Mouse (Mus musculus) T-helper 17 cell (primary cell): ENCODE data around the gene Slx4ip.

ENCODE experiments used
- in situ Hi-C, 2 experiments: fragments of 300-600 bp; cut with MboI, MseI; formaldehyde crosslinking; loops; 1 replicate in 1 of 2; 2 replicates in 1 of 2; pipeline ENCODE4 v1.15.1; 2025; ENCODE audit warnings: high pct_unique_total_duplicates in 2 of 2

The Slx4ip gene

DNA sequence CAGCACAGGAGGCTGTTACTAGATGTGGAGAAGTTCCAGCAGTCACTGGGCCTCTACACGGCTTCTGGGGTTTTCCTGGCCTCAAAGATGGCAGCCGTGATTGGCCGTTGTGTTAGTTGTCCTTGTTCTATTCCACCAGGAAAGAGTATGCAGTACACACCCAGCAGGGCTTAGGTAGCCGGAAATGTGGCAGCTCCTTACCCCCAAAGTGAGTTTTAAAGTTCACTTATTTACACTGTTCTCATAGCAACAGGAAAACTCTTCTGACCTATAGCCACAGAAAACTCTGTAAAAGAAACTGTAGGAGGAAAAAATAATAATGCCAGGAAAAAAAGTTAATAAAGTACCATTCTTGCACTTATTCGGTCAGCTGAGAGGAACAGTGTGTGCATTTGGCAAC, 55.3 kb downstream of the Slx4ip start:
- in situ Hi-C loops = no loop called here

DNA sequence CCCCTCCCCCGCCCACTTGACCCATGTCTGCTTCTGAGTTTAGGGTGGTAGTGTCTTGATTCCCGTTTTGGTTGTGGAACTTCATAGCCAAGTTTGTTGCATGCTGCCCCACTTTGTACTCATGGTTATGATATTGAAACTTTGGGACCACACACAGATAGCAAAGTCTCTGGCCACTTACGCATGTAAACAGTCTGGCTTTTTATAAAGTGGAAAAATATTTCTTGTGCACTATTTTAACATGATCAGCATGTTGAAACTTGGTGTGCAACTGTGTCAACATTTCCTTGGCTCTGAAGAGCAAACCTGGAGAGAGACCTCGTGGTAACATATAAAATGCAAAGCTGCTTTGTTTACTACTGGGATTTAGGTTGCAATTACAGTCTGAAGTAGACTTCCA, 56.5 kb downstream of the Slx4ip start:
- in situ Hi-C loops = no loop called here

DNA sequence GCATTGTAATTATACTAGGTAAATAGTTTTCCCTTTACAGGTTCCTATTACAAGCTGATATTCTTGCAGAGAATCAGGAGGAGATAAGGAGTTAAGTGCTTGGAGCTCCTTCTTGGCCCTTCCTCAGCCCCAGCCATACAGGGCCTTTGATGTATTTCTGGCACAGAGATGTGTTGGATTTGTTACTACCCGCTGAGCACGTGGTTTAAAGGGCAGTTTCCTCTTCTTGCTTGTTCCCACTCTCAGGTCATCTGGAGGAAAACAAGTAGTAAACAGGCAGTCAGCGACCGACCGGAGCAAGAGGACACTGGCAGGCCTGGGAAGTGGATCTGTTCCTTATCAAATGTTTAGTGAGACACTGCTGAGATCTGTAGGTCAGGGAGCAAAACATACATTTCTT, 56.9 kb downstream of the Slx4ip start:
- in situ Hi-C loops = no loop called here

- in situ Hi-C loops = no loop called here
Measured at GRCm38 (mm10) chr2:136952238-136952637, 61.2 kb downstream of the Slx4ip start.

DNA sequence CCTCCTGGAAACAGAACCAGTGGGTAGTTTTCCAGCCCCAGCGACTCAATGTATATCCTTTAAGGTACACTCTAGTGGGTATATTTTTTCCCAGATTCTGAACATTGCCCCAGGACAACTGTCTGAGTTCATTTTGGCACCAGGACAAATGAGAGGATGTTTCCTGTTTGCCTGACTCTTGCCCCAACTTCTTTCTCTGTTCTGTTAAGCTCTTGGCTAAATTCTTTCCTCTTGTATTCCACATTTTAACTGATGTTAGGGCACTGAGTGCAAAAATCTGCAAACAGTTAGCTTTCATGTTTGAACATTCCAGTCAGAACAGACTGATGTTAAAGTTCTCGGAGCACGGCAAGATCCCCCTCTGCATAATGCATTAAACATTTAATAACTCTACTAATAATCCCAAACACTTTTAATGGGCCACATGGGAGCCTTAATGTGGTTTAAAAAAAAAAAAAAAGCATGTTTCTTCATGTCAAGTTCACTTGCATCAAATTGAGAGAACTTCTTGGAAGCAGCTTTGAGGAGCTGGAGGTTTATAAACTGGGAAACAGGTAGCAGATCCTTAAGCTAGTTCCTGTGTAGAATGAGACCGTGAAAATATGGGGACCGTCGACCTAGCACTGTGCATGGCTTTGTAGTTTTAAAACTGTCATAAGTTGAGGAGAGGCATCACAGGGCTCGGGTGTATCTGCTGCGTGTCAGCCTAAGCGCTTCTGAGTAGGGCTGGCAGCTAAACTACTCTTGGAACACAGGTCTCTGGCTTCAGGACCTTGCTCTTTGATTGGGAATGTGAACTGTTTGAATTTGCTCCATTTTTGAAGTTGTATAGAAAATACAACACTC, 64.9 kb downstream of the Slx4ip start:
- in situ Hi-C loops = no loop called here

- in situ Hi-C loops = no loop called here
Measured at GRCm38 (mm10) chr2:136958697-136959096, 67.7 kb downstream of the Slx4ip start.

DNA sequence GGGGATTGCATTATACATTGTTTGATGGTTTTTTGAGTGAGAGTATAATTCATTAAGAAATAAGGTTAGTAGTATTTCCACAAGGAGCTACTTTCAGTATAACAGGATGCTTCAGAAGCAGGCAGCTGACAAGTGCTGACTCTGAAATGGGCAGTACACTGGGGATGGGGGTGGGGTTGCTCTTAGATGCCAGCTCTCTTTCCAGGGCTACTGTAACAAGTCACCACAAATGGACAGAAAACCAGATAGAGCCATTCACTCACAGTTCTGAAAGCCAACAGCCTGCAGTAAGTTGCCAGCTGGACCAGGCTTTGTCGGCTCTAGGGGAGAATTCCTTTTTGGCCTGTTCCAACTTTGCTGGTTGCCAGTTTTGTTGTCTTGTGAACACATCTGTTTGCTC, 84.8 kb downstream of the Slx4ip start:
- in situ Hi-C loops = no loop called here

GRCm38 (mm10) chr2:136979056-136979772, 88.2 kb downstream of the Slx4ip start:
- in situ Hi-C loops = no loop called here

DNA sequence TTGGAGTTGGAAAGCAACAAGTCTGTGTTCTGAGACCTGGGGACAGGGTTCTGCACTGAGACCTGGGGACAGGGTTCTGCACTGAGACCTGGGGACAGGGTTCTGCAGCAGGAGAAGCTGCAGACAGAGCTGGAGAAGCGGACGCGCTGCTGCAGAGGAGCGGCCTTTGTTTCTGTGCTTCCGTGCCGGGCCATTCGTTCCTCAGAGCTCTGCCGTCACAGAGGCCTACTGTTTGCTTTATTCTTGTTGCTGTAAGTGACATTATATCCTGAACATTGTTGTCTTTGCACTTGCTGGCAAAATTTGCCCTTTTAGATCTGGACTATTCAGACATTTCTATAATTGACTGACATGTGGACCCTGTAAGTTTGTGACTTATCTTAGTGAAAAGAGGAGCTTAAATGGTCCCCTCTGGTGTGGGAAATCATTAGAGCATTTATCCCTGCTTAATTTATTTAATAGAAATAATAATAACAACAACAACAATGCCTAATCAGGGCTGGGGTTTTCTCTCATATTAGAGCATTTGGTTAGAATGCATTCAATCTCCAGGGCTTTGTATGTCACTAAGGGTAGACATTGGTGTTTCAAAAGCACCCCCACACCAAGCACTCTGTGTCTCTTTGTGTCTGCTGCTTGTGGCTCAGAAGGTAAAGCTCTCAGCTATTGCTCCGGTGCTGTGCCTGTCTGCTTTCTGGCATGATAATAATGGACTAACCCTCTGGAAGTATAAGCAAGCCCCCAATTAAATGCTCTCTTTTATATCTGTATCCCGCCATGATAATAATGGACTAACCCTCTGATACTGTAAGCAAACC, 90.3 kb downstream of the Slx4ip start:
- in situ Hi-C loops = no loop called here

DNA sequence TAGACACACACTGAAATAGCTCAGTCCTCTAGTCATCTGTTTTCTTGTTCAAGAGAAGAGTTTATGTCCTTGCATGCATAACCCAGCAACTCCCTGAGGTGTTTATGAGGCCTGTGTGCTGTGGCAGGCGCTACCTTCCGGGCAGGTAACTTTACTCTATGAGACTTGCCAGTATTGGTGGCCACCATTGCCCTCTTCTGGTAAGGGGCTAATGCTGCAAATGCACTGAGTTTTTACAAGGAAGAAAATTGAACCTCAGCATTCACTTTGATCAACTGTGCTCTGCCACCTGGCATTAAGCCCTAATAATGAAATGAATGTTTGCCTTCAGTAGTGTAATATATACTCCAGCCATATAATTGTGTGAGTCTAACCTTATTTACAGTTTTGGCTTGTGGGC, 92.9 kb downstream of the Slx4ip start:
- in situ Hi-C loops = no loop called here

GRCm38 (mm10) chr2:136985998-136986730, 95.1 kb downstream of the Slx4ip start:
- in situ Hi-C loops = no loop called here

GRCm38 (mm10) chr2:136993116-136993515, 102.1 kb downstream of the Slx4ip start:
- in situ Hi-C loops = no loop called here

DNA sequence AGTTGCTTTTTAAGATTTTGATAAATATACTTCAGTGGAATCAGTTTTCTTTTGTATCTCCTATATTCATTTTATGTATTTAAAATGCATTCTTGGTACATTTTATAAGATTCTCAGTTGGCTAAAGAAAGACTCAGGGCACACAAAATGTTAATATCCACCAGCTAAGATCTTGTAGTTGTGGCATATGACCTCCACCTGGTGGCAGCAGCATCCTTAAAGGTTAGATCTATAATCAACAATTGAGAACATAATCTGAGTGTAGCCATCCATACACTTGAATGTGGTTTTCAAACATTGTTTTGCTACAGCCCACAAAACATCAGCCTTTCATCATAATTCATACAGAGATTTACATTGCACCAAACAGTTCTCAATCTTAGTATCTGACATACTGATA, 106.1 kb downstream of the Slx4ip start:
- in situ Hi-C loops = no loop called here

GRCm38 (mm10) chr2:137002031-137002430, 111.0 kb downstream of the Slx4ip start:
- in situ Hi-C loops = no loop called here

GRCm38 (mm10) chr2:137006656-137007055, 115.6 kb downstream of the Slx4ip start:
- in situ Hi-C loops = no loop called here

- in situ Hi-C loops = no loop called here
Measured at GRCm38 (mm10) chr2:137011980-137012379, 121.0 kb downstream of the Slx4ip start.

DNA sequence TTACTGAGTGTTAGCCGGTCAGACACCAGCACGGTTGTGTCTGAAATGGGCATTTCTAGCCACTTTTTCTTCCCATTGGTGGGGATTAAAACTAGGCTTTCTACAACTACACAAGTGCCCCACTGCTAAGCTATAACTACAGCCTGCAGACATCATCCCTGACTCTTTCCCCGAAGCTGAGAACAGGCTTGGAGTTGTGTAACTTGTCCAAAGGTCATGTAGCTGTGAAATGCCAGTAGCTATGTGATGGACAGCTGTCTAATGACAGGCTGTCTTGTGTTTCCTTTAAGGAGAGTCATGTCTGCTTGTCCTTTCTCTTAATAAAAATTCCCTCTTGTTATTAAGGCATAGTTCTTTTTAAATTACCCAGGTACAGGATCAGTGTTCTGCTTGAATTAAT, 122.1 kb downstream of the Slx4ip start:
- in situ Hi-C loops = no loop called here

DNA sequence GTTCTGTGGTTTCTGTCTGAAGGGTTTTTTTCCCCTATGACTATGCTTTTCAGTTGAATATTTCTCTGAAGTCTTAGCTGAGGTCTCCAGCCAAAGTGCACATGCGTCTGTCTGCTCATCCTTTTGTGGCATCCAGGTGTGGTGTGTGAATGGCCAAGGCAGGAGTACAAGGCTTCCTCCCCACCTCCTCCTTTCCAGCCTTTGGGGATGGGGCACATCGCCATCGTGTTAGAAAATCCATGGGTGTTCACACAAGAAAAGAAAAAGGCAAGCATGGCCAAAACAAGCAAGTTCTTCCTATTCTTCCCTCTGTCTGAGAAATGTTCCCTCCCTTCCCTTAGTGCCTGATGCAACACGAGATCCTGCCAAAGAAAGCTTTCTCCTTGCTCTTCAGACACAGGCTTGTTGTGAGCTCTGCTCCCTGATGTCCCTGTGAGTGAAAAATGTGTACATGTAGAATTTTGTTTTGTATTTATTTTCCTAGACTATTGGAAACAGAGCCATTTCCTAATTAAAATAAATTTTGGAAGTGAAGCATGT, 122.9 kb downstream of the Slx4ip start:
- in situ Hi-C loops = no loop called here

DNA sequence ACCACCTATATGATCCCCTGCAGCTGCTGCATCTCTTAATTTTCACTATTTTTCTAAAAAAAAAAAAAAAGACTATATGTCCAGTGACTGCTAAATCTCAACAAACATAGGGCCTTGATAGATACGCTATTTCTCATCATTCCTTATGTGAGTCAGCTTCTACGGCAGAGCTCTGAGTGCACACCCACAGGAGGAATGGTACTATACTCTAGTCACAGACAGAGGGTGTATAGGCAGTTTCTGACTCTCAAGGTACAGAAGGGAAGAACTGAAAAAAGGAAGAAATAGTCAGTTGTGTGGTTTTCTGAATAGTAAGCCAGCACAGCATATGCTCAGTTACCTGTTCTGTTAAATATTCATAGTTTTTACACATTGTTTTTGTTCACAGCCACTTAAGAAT, 123.4 kb downstream of the Slx4ip start:
- in situ Hi-C loops = no loop called here

DNA sequence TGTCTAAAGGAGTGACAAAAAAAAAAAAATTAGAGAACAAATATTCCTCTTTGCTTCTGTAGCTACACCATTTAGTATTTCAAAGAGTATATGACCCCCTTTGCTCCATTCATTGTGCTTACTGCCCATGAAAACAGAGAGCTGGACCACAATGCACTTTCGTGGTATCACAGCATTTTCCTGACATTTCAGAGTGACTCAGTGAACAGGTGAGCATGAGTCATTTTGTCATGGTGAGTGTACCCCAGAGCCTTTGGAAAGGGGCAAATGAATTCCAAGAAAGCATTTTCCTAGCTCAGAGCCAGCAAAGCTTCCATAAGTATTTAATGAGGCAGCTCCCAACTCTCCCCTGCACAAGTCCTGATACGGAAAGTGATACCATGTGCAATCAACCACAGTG, 153.1 kb downstream of the Slx4ip start:
- in situ Hi-C loops = no loop called here

GRCm38 (mm10) chr2:137049367-137049766, 158.3 kb downstream of the Slx4ip start:
- in situ Hi-C loops = no loop called here
